Mouse (Mus musculus) cortical plate, adult 2 months (tissue): Measurements from ENCODE around the gene Mmp11.

Experiments used
- CTCF ChIP-seq: fragments of 200-500 bp; IDR thresholded peaks from 2 replicates; pipeline ENCODE4 v1.5.1; 2011; ENCODE audit warnings: mild to moderate bottlenecking, control low read depth, low read length; ENCODE audit not compliant: insufficient read depth; ENCODE audit errors: extremely low read depth
- POLR2A ChIP-seq: fragments of 200-500 bp; IDR thresholded peaks from 2 replicates; pipeline ENCODE4 v1.6.1; 2011; ENCODE audit warnings: mild to moderate bottlenecking, low read length, control low read depth; ENCODE audit not compliant: insufficient read depth; ENCODE audit errors: extremely low read depth

GRCm38 (mm10) chr10:75880351-75880750, 55.9 kb downstream of the Mmp11 start:
- TF ChIP-seq CTCF = no peak
- TF ChIP-seq POLR2A = no peak
